Comparison of ENCODE assay signal across 11 mouse cellular contexts in genomic region chr1:179567558-179567957, GRCm38 (mm10). TPM values are rescaled to one million over a fixed set of nuclear protein-coding genes. Genes with fewer than 3 reads are reported as not detected.
DNase-seq lines count a peak whose midpoint lies in the region; ATAC-seq lines count a peak whose summit lies in the region.
"Had no signal": no experiment of that assay in that cellular context is flagged by ENCODE, and none has a peak within 500 bp of the region (broad histone marks: within the 10 kb centered on the region; RNA-seq: fewer than 3 reads in every experiment).

No protein-coding gene starts in this region.

- no peaks in the 10 kb centered on the region for H3K27me3 ChIP-seq in hindbrain, embryonic 11.5 days (ENCODE audit: control insufficient read depth, insufficient read depth, low read length)
- H3K27me3 ChIP-seq in hindbrain, embryonic 16.5 days (replicated peaks; ENCODE audit: control insufficient read depth, insufficient read depth, low read length), result no peaks in the 10 kb centered on the region
- H3K27me3 ChIP-seq in intestine, embryonic 16.5 days (replicated peaks; ENCODE audit: control insufficient read depth, insufficient read depth, low read length), result no peaks in the 10 kb centered on the region

- no peaks in the 10 kb centered on the region for H3K36me3 ChIP-seq in hindbrain, embryonic 11.5 days (ENCODE audit: control insufficient read depth, insufficient read depth, low read length)
- H3K36me3 ChIP-seq in hindbrain, embryonic 16.5 days (ENCODE audit: control insufficient read depth, insufficient read depth, low read length), result no peaks in the 10 kb centered on the region
- no peaks in the 10 kb centered on the region for H3K36me3 ChIP-seq in intestine, embryonic 16.5 days (ENCODE audit: control insufficient read depth, insufficient read depth, low read length)

- no peak overlapping the region for H3K4me3 ChIP-seq in hindbrain, embryonic 11.5 days (ENCODE audit: low read depth, low read length)
- no peak overlapping the region for H3K4me3 ChIP-seq in hindbrain, embryonic 16.5 days (ENCODE audit: low read length)
- no peak overlapping the region for H3K4me3 ChIP-seq in intestine, embryonic 16.5 days (ENCODE audit: low read length)
- H3K4me3 ChIP-seq: erythroblast, embryonic 14.5 days had no signal

- DNase-seq in hindbrain, embryonic 11.5 days (ENCODE audit: low spot score), result peak; percentile 62
- peak; percentile 67 for DNase-seq in embryo, embryonic 10.5 days (ENCODE audit: low spot score)
- DNase-seq in retina, embryonic 14.5 days (ENCODE audit: low spot score), result peak; percentile 51
- no peak for DNase-seq in urinary bladder, adult 18-20 months (ENCODE audit: low spot score in 2 of 2)
- DNase-seq: cerebellum, adult 9-10 months; heart, postnatal 36 days; lung, postnatal 4 days had no signal

- 48% methylated on average over 7 of the region's 7 CpGs for WGBS in hindbrain, embryonic 11.5 days
- 27% methylated on average over 7 of the region's 7 CpGs for WGBS in hindbrain, embryonic 16.5 days
- WGBS in intestine, embryonic 16.5 days, result 63% methylated on average over 7 of the region's 7 CpGs

- ATAC-seq in hindbrain, embryonic 11.5 days (ENCODE audit: low FRiP score), result peak; percentile 74
- no peak for ATAC-seq in hindbrain, embryonic 16.5 days
- ATAC-seq in intestine, embryonic 16.5 days, result peak; percentile 24; the same call in 1 of the 2 replicates
- ATAC-seq in erythroblast, adult 5-6 weeks (replicated peaks; ENCODE audit: low FRiP score, poor library complexity, severe bottlenecking), result no peak

- 0 out of 2 replicates have a peak, but pooled peaks cover 2% of the 10 kb centered on the region for H3K4me1 ChIP-seq in hindbrain, embryonic 11.5 days (replicated peaks; ENCODE audit: control insufficient read depth, insufficient read depth, low read length)
- H3K4me1 ChIP-seq in hindbrain, embryonic 16.5 days (ENCODE audit: control insufficient read depth, insufficient read depth, low read depth, low read length), result peaks cover 4% of the 10 kb centered on the region
- H3K4me1 ChIP-seq in intestine, embryonic 16.5 days (ENCODE audit: control insufficient read depth, insufficient read depth, low read length), result peaks cover 21% of the 10 kb centered on the region

- no peak overlapping the region for H3K9ac ChIP-seq in hindbrain, embryonic 11.5 days (ENCODE audit: low read depth, low read length)
- no peak overlapping the region for H3K9ac ChIP-seq in hindbrain, embryonic 16.5 days (ENCODE audit: low read depth, low read length)
- H3K9ac ChIP-seq in intestine, embryonic 16.5 days (ENCODE audit: low read depth, low read length), result no peak overlapping the region

- H3K9me3 ChIP-seq in hindbrain, embryonic 11.5 days (ENCODE audit: control insufficient read depth, low read length), result no peaks in the 10 kb centered on the region
- no peaks in the 10 kb centered on the region for H3K9me3 ChIP-seq in hindbrain, embryonic 16.5 days (ENCODE audit: control insufficient read depth, low read length)
- no peaks in the 10 kb centered on the region for H3K9me3 ChIP-seq in intestine, embryonic 16.5 days (ENCODE audit: control insufficient read depth, low read length)

- no peak overlapping the region for H3K4me2 ChIP-seq in hindbrain, embryonic 11.5 days (replicated peaks; ENCODE audit: low read depth, low read length)
- H3K4me2 ChIP-seq in hindbrain, embryonic 16.5 days (ENCODE audit: low read length), result no peak overlapping the region
- H3K4me2 ChIP-seq in intestine, embryonic 16.5 days (ENCODE audit: low read depth, low read length), result no peak overlapping the region

- H3K27ac ChIP-seq in hindbrain, embryonic 11.5 days (ENCODE audit: low read depth, low read length), result peak overlapping the region; percentile 0; the same call in 1 of the 2 replicates
- H3K27ac ChIP-seq in hindbrain, embryonic 16.5 days (ENCODE audit: low read depth, low read length), result no peak overlapping the region
- H3K27ac ChIP-seq in intestine, embryonic 16.5 days (ENCODE audit: low read length), result no peak overlapping the region

RNA-seq across cellular contexts. Expression of gene Cnst, which starts 21.4 kb away (rescaled TPM):
- polyA plus RNA-seq in hindbrain, embryonic 11.5 days (2014; fragmentation: Nextera tagmentation; extraction: Ambion mirVana), result 22.6 and 26.8 TPM in 2 replicates
- 25.1 and 30.0 TPM in 2 replicates for polyA plus RNA-seq in hindbrain, embryonic 16.5 days (2015; fragmentation: Nextera tagmentation; extraction: Ambion mirVana)
- polyA plus RNA-seq in intestine, embryonic 16.5 days (2015; fragmentation: Nextera tagmentation; extraction: Ambion mirVana), result 11.0 and 11.3 TPM in 2 replicates
- 6.9 and 11.7 TPM in 2 replicates for total RNA-seq in erythroblast, adult 5-6 weeks (2015; ENCODE audit: low replicate concordance)
- total RNA-seq in erythroblast, adult 5-6 weeks (2017; ENCODE audit: low replicate concordance), result 18.7 and 20.4 TPM in 2 replicates

RNA-seq across cellular contexts. Expression of gene Tfb2m, which starts 21.5 kb away (rescaled TPM):
- 26.8 and 31.4 TPM in 2 replicates for polyA plus RNA-seq in hindbrain, embryonic 11.5 days (2014; fragmentation: Nextera tagmentation; extraction: Ambion mirVana)
- polyA plus RNA-seq in hindbrain, embryonic 16.5 days (2015; fragmentation: Nextera tagmentation; extraction: Ambion mirVana), result 28.2 and 31.5 TPM in 2 replicates
- 26.3 and 31.5 TPM in 2 replicates for polyA plus RNA-seq in intestine, embryonic 16.5 days (2015; fragmentation: Nextera tagmentation; extraction: Ambion mirVana)
- 7.1 and 13.6 TPM in 2 replicates for total RNA-seq in erythroblast, adult 5-6 weeks (2015; ENCODE audit: low replicate concordance)
- 11.7 and 15.6 TPM in 2 replicates for total RNA-seq in erythroblast, adult 5-6 weeks (2017; ENCODE audit: low replicate concordance)

RNA-seq across cellular contexts. Expression of gene Smyd3, which starts 49.7 kb away (rescaled TPM):
- 14.8 and 16.9 TPM in 2 replicates for polyA plus RNA-seq in hindbrain, embryonic 11.5 days (2014; fragmentation: Nextera tagmentation; extraction: Ambion mirVana)
- polyA plus RNA-seq in hindbrain, embryonic 16.5 days (2015; fragmentation: Nextera tagmentation; extraction: Ambion mirVana), result 28.3 and 28.5 TPM in 2 replicates
- 16.1 and 16.7 TPM in 2 replicates for polyA plus RNA-seq in intestine, embryonic 16.5 days (2015; fragmentation: Nextera tagmentation; extraction: Ambion mirVana)
- total RNA-seq in erythroblast, adult 5-6 weeks (2015; ENCODE audit: low replicate concordance), result 3.3 and 6.0 TPM in 2 replicates
- total RNA-seq in erythroblast, adult 5-6 weeks (2017; ENCODE audit: low replicate concordance), result 2.1 and 10.3 TPM in 2 replicates

Comparison
In these comparisons a context has a peak if more than half of its experiments do, and no peak if none do; other contexts are left out.
1. ATAC-seq: peak in hindbrain, embryonic 11.5 days (single experiment) and intestine, embryonic 16.5 days (single experiment); none in hindbrain, embryonic 16.5 days (single experiment) and erythroblast, adult 5-6 weeks (single experiment).
2. DNase-seq: peak in hindbrain, embryonic 11.5 days (single experiment), embryo, embryonic 10.5 days (single experiment) and retina, embryonic 14.5 days (single experiment); none in urinary bladder, adult 18-20 months (0 of 2).